Mouse (Mus musculus) embryonic facial prominence, embryonic 15.5 days (tissue): Measurements from ENCODE around the gene Cdc73. TPM values are rescaled to one million over a fixed set of nuclear protein-coding genes. Genes with fewer than 3 reads are reported as not detected.

Source experiments
- ATAC-seq: fragments of 200-750 bp; cut with Nextera tagmentation; 2 replicates; pipeline ENCODE4 v1.8.0; 2017; ENCODE audit warnings: low read depth, moderate TSS enrichment; ENCODE audit not compliant: insufficient number of reproducible peaks, low FRiP score, low TSS enrichment
- H3K27ac ChIP-seq: fragments of 300-500 bp; sonication (generic); replicated peaks from 2 replicates; pipeline ENCODE4 v1.5.1; 2015; ENCODE audit warnings: mild to moderate bottlenecking, inconsistent platforms
- H3K27me3 ChIP-seq: fragments of 300-500 bp; sonication (generic); 2 replicates; pipeline ENCODE4 v1.6.1; 2015; ENCODE audit warnings: inconsistent platforms
- H3K36me3 ChIP-seq: fragments of 300-500 bp; sonication (generic); 2 replicates; pipeline ENCODE4 v1.6.1; 2015; ENCODE audit warnings: mild to moderate bottlenecking, inconsistent platforms
- H3K4me1 ChIP-seq: fragments of 300-500 bp; sonication (generic); 2 replicates; pipeline ENCODE4 v1.6.1; 2015; ENCODE audit warnings: inconsistent platforms
- H3K4me2 ChIP-seq: fragments of 300-500 bp; sonication (generic); replicated peaks from 2 replicates; pipeline ENCODE4 v1.6.1; 2015; ENCODE audit warnings: mild to moderate bottlenecking, inconsistent platforms
- H3K4me3 ChIP-seq: fragments of 300-500 bp; sonication (generic); replicated peaks from 2 replicates; pipeline ENCODE4 v1.5.1; 2015; ENCODE audit warnings: mild to moderate bottlenecking, inconsistent platforms
- H3K9ac ChIP-seq: fragments of 300-500 bp; sonication (generic); 2 replicates; pipeline ENCODE4 v1.6.1; 2015; ENCODE audit warnings: inconsistent platforms
- H3K9me3 ChIP-seq: fragments of 300-500 bp; sonication (generic); replicated peaks from 2 replicates; pipeline ENCODE4 v1.6.1; 2016; ENCODE audit warnings: inconsistent platforms
- WGBS: fragments of 180-500 bp; shearing (Covaris S2); methylation state at CpG from one replicate; pipeline ENCODE4 v1.1.7; 2015; 5-methylcytosine and 5-hydroxymethylcytosine counted together
- polyA plus RNA-seq: library from polyadenylated mRNA; unstranded; fragments of >200 nt; fragmentation: Nextera tagmentation; extraction: Ambion mirVana; gene quantifications from 2 replicates; pipeline ENCODE4 v1.2.1, GENCODE M21; 2015

Gene Cdc73
- polyA plus RNA-seq = 27.3 and 28.7 TPM in 2 replicates

- Histone ChIP-seq H3K4me1 (no peaks in the 10 kb centered on the region), H3K4me2 (peak within 1 kb of the TSS; percentile 71), H3K36me3 (peaks cover 4% of the 10 kb centered on the region), H3K9me3 (no peaks in the 10 kb centered on the region), H3K4me3 (peak within 1 kb of the TSS; percentile 70), H3K9ac (peak within 1 kb of the TSS; percentile 66), H3K27me3 (no peaks in the 10 kb centered on the region), H3K27ac (peak within 1 kb of the TSS; percentile 91)
- under 1% methylated on average over 73 of the region's 74 CpGs for WGBS
- ATAC-seq = peak; percentile 99
Measured at GRCm38 (mm10) chr1:143702741-143703262, at the start of gene Cdc73. Gene Cdc73 (minus strand): TSS chr1:143702893.

GRCm38 (mm10) chr1:143745871-143746270, 43.2 kb upstream of the Cdc73 start:
- WGBS = 81% methylated on average over 10 of the region's 10 CpGs
- H3K4me3 ChIP-seq = no peak overlapping the region
- H3K4me1 ChIP-seq = no peaks in the 10 kb centered on the region
- no peak for ATAC-seq
- peaks cover 51% of the 10 kb centered on the region for H3K36me3 ChIP-seq
- no peaks in the 10 kb centered on the region for H3K9me3 ChIP-seq
- H3K27me3 ChIP-seq = no peaks in the 10 kb centered on the region
- no peak overlapping the region for H3K4me2 ChIP-seq
- no peak overlapping the region for H3K27ac ChIP-seq
- no peak overlapping the region for H3K9ac ChIP-seq

- Histone ChIP-seq H3K27me3 (no peaks in the 10 kb centered on the region), H3K9me3 (no peaks in the 10 kb centered on the region), H3K4me3 (no peak overlapping the region), H3K36me3 (peaks cover 44% of the 10 kb centered on the region), H3K27ac (no peak overlapping the region), H3K4me1 (peaks cover 11% of the 10 kb centered on the region; the same call in 1 of the 2 replicates), H3K4me2 (no peak overlapping the region), H3K9ac (no peak overlapping the region)
- 78% methylated on average over 6 of the region's 6 CpGs for WGBS
- ATAC-seq = no peak
Measured at GRCm38 (mm10) chr1:143742186-143742585, 39.5 kb upstream of the Cdc73 start.

- Histone ChIP-seq H3K27ac (no peak overlapping the region), H3K9ac (no peak overlapping the region), H3K4me3 (no peak overlapping the region), H3K36me3 (peaks cover 38% of the 10 kb centered on the region), H3K27me3 (no peaks in the 10 kb centered on the region), H3K4me1 (peaks cover 11% of the 10 kb centered on the region; the same call in 1 of the 2 replicates), H3K9me3 (no peaks in the 10 kb centered on the region), H3K4me2 (no peak overlapping the region)
- 89% methylated on average over 5 of the region's 5 CpGs for WGBS
- ATAC-seq = no peak
Measured at GRCm38 (mm10) chr1:143741331-143741730, 38.6 kb upstream of the Cdc73 start.

GRCm38 (mm10) chr1:143740581-143740980, 37.9 kb upstream of the Cdc73 start:
- H3K9me3 ChIP-seq = no peaks in the 10 kb centered on the region
- no peak overlapping the region for H3K9ac ChIP-seq
- no peak overlapping the region for H3K4me3 ChIP-seq
- H3K27ac ChIP-seq = no peak overlapping the region
- WGBS = 86% methylated on average over 10 of the region's 10 CpGs
- 0 out of 2 replicates have a peak overlapping the region, but pooled peaks have one; percentile 72 for H3K4me2 ChIP-seq
- ATAC-seq = no peak
- H3K27me3 ChIP-seq = no peaks in the 10 kb centered on the region
- H3K4me1 ChIP-seq = peaks cover 11% of the 10 kb centered on the region; the same call in 1 of the 2 replicates
- peaks cover 31% of the 10 kb centered on the region for H3K36me3 ChIP-seq

- H3K27me3 ChIP-seq = no peaks in the 10 kb centered on the region
- H3K4me3 ChIP-seq = peak overlapping the region; percentile 86
- H3K4me1 ChIP-seq = peaks cover 11% of the 10 kb centered on the region; the same call in 1 of the 2 replicates
- H3K9me3 ChIP-seq = no peaks in the 10 kb centered on the region
- peak overlapping the region; percentile 85 for H3K27ac ChIP-seq
- 1% methylated on average over 65 of the region's 71 CpGs for WGBS
- H3K9ac ChIP-seq = peak overlapping the region; percentile 82
- peak overlapping the region; percentile 72 for H3K4me2 ChIP-seq
- H3K36me3 ChIP-seq = peaks cover 24% of the 10 kb centered on the region
- peak; percentile 92 for ATAC-seq
Measured at GRCm38 (mm10) chr1:143739361-143740350, 37.0 kb upstream of the Cdc73 start.

- peak overlapping the region; percentile 72 for H3K4me2 ChIP-seq
- peak overlapping the region; percentile 82 for H3K9ac ChIP-seq
- no peak for ATAC-seq
- WGBS = 25% methylated on average over 11 of the region's 11 CpGs
- peak overlapping the region; percentile 86 for H3K4me3 ChIP-seq
- no peaks in the 10 kb centered on the region for H3K9me3 ChIP-seq
- H3K27me3 ChIP-seq = no peaks in the 10 kb centered on the region
- no peak overlapping the region for H3K27ac ChIP-seq
- H3K4me1 ChIP-seq = peaks cover 11% of the 10 kb centered on the region; the same call in 1 of the 2 replicates
- H3K36me3 ChIP-seq = peaks cover 21% of the 10 kb centered on the region
Measured at GRCm38 (mm10) chr1:143738811-143739210, 36.1 kb upstream of the Cdc73 start.

GRCm38 (mm10) chr1:143733914-143734410, 31.3 kb upstream of the Cdc73 start:
- Histone ChIP-seq H3K4me2 (no peak overlapping the region), H3K9ac (no peak overlapping the region), H3K9me3 (no peaks in the 10 kb centered on the region), H3K4me1 (0 out of 2 replicates have a peak, but pooled peaks cover 2% of the 10 kb centered on the region), H3K27me3 (no peaks in the 10 kb centered on the region), H3K4me3 (no peak overlapping the region), H3K27ac (no peak overlapping the region), H3K36me3 (no peaks in the 10 kb centered on the region)
- 63% methylated on average over 5 of the region's 5 CpGs for WGBS
- no peak for ATAC-seq

GRCm38 (mm10) chr1:143731691-143732090, 29.0 kb upstream of the Cdc73 start:
- no peaks in the 10 kb centered on the region for H3K9me3 ChIP-seq
- no peak for ATAC-seq
- no peak overlapping the region for H3K4me2 ChIP-seq
- H3K36me3 ChIP-seq = no peaks in the 10 kb centered on the region
- no peaks in the 10 kb centered on the region for H3K27me3 ChIP-seq
- 44% methylated on average over 4 of the region's 4 CpGs for WGBS
- no peak overlapping the region for H3K9ac ChIP-seq
- H3K4me1 ChIP-seq = no peaks in the 10 kb centered on the region
- no peak overlapping the region for H3K4me3 ChIP-seq
- no peak overlapping the region for H3K27ac ChIP-seq

- H3K9me3 ChIP-seq = no peaks in the 10 kb centered on the region
- no peak overlapping the region for H3K27ac ChIP-seq
- no peaks in the 10 kb centered on the region for H3K27me3 ChIP-seq
- no peak for ATAC-seq
- no peak overlapping the region for H3K9ac ChIP-seq
- WGBS = 85% methylated on average over 2 of the region's 2 CpGs
- no peak overlapping the region for H3K4me2 ChIP-seq
- no peaks in the 10 kb centered on the region for H3K4me1 ChIP-seq
- no peak overlapping the region for H3K4me3 ChIP-seq
- no peaks in the 10 kb centered on the region for H3K36me3 ChIP-seq
Measured at GRCm38 (mm10) chr1:143730899-143731298, 28.2 kb upstream of the Cdc73 start.
